Mouse (Mus musculus) ES-Bruce4 (cell line): Measurements from ENCODE around the gene Nagk.

ENCODE experiments used
- CTCF ChIP-seq: IDR thresholded peaks from one replicate; pipeline ENCODE4 v1.8.1; 2011; ENCODE audit warnings: low read depth, low read length
- EP300 ChIP-seq: IDR thresholded peaks from 2 replicates; pipeline ENCODE4 v1.6.1; 2011; ENCODE audit warnings: low read depth, low read length; ENCODE audit not compliant: insufficient read depth
- POLR2A ChIP-seq: IDR thresholded peaks from one replicate; pipeline ENCODE4 v1.8.1; 2011; ENCODE audit warnings: low read length; ENCODE audit not compliant: insufficient read depth

GRCm38 (mm10) chr6:83779026-83779425 lies 15.8 kb upstream of the Nagk start:
- TF ChIP-seq CTCF (peak; percentile 85), POLR2A (no peak), EP300 (no peak)
